Mouse (Mus musculus): ENCODE measurements around the gene Anapc15. TPM values are rescaled to one million over a fixed set of nuclear protein-coding genes. Genes with fewer than 3 reads are reported as not detected.

Gene Anapc15
- polyA plus RNA-seq, 1 experiment from 2014 or later, result 119 TPM

DNA sequence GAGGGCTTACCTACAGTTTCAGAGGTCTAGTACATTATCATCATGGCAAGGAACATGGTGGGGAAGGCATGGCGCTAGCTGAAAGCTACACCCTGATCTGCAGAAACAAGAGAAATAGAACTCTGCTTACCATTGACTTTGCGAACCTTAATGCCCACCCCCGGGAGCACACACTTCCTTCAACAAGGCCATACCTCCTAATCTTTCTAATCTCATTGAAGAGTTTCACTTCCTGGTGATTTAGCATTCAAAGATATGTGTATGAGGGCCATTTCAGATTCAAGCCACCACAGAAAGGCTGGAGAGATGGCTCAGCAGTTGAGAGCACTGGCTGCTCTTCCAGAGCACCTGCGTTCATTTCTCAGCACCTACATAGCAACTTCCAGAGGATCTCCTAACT is 6.4 kb upstream of the Anapc15 start, which contains the start of gene Folr2:
TSS of gene Folr2 (minus strand) at position 101 of the 400 bp plus-strand sequence.
- Histone ChIP-seq H3K36me3 (replicated peaks) (no peaks in the 10 kb centered on the region), H3K4me3 (no peak within 1 kb of the TSS), H3K4me1 (no peaks in the 10 kb centered on the region), H3K27me3 (replicated peaks; ENCODE audit: low read depth, poor library complexity, severe bottlenecking) (no peaks in the 10 kb centered on the region), H3K27ac (replicated peaks) (no peak within 1 kb of the TSS), H3K9me3 (no peaks in the 10 kb centered on the region)
- DNase-seq (ENCODE audit: low spot score), result no peak
- 92% methylated on average over 4 of the region's 4 CpGs for WGBS

DNA sequence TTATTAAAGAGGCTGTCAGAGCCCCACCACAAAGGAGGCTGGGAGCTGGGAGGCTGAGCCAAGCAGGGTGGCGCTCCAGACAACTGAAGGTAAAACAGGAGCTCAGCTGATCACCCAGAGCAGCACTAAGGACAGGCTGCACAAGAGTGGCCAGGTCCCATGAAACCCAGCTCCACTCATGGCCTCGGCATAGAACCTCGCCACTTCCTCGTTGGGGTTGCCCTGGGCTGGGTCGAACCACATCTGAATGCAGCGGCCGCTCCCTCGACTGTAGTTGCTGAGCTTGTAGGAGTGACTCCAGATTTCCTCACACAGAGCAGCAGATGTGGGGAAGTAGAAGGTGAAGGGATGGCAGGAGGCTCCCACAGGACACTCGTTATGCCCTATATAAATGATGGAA is 5.2 kb upstream of the Anapc15 start:
- Histone ChIP-seq H3K27me3 (replicated peaks; ENCODE audit: low read depth, poor library complexity, severe bottlenecking) (no peaks in the 10 kb centered on the region), H3K4me3 (no peak overlapping the region), H3K4me1 (no peaks in the 10 kb centered on the region), H3K27ac (replicated peaks) (no peak overlapping the region), H3K36me3 (replicated peaks) (no peaks in the 10 kb centered on the region), H3K9me3 (no peaks in the 10 kb centered on the region)
- 85% methylated on average over 9 of the region's 9 CpGs for WGBS
- no peak for DNase-seq (ENCODE audit: low spot score)

GRCm38 (mm10) chr7:101860978-101861377 is 2.5 kb upstream of the Anapc15 start:
- Histone ChIP-seq H3K36me3 (replicated peaks) (no peaks in the 10 kb centered on the region), H3K4me1 (no peaks in the 10 kb centered on the region), H3K9me3 (no peaks in the 10 kb centered on the region), H3K4me3 (no peak overlapping the region), H3K27ac (replicated peaks) (no peak overlapping the region), H3K27me3 (replicated peaks; ENCODE audit: low read depth, poor library complexity, severe bottlenecking) (no peaks in the 10 kb centered on the region)
- DNase-seq (ENCODE audit: low spot score), result no peak

DNA sequence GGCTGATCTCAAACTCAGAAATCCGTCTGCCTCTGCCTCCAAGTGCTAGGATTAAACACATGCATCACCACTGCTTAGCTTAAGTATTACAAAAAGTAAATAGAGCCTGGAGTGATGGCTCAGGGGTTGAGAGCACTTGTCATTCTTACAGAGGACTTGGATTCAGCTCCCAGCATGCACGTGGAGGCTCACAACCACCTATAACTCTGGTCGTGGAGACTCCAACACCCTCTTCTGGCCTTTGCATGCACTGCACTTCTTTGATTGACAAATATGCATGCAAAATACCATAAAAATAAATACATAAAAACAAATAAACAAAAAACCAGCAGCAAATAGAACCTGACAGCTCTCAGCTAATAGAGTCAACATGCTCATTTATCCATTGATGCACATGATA is 1.2 kb upstream of the Anapc15 start:
- Histone ChIP-seq H3K36me3 (replicated peaks) (no peaks in the 10 kb centered on the region), H3K27me3 (replicated peaks; ENCODE audit: low read depth, poor library complexity, severe bottlenecking) (no peaks in the 10 kb centered on the region), H3K27ac (replicated peaks) (no peak overlapping the region), H3K9me3 (no peaks in the 10 kb centered on the region), H3K4me1 (no peaks in the 10 kb centered on the region), H3K4me3 (no peak overlapping the region)
- DNase-seq (ENCODE audit: low spot score), result no peak
- 67% methylated on average over 3 of the region's 3 CpGs for WGBS

DNA sequence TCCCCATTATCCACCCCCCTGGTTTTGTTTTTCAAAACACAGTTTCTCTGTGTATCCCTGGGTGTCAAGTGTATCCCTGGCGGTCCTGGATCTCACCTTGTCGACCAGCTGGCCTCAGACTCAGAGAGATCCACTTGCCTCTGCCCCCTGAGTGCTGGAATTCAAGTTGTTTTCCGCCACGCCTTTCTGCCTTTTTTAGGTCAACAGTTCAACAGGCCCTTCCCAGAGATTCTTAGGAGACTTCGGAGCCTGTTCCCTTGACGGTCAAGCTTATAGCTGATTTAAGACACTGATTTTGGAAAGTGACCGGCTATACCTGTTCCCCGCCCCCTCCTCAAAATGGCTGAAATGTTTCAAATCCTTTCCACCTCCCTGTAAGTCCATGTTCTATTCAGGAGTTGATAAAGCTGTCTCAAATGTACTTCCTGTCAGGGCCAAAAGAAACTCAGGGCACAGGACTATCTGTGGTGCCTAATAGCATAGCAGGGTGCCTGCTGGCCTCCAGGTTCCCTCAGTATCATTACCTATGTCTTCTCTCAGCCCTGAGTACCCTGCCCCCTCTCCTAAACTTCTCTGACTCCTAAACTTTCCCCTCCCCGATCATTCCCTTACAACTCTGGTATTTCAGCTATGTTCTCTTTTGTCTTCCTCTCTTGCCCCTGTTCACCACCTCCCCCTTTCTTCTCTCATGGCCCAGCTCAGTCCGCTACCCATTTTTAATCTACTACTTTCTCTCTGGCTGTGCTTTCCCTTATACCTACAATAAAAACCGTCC is 3.2 kb downstream of the Anapc15 start:
- 84% methylated on average over 11 of the region's 11 CpGs for WGBS
- Histone ChIP-seq H3K4me1 (peaks cover 7% of the 10 kb centered on the region; the same call in 1 of the 2 replicates), H3K36me3 (replicated peaks) (no peaks in the 10 kb centered on the region), H3K27ac (replicated peaks) (no peak overlapping the region), H3K27me3 (replicated peaks; ENCODE audit: low read depth, poor library complexity, severe bottlenecking) (no peaks in the 10 kb centered on the region), H3K4me3 (no peak overlapping the region), H3K9me3 (no peaks in the 10 kb centered on the region)
- no peak for DNase-seq (ENCODE audit: low spot score)

- Histone ChIP-seq H3K4me3 (no peak overlapping the region), H3K36me3 (replicated peaks) (no peaks in the 10 kb centered on the region), H3K27me3 (replicated peaks; ENCODE audit: low read depth, poor library complexity, severe bottlenecking) (no peaks in the 10 kb centered on the region), H3K4me1 (peaks cover 7% of the 10 kb centered on the region; the same call in 1 of the 2 replicates), H3K27ac (replicated peaks) (no peak overlapping the region), H3K9me3 (no peaks in the 10 kb centered on the region)
- 94% methylated on average over 4 of the region's 4 CpGs for WGBS
- no peak for DNase-seq (ENCODE audit: low spot score)
These were observed 4.0 kb downstream of the Anapc15 start for GRCm38 (mm10) chr7:101867482-101867881.

DNA sequence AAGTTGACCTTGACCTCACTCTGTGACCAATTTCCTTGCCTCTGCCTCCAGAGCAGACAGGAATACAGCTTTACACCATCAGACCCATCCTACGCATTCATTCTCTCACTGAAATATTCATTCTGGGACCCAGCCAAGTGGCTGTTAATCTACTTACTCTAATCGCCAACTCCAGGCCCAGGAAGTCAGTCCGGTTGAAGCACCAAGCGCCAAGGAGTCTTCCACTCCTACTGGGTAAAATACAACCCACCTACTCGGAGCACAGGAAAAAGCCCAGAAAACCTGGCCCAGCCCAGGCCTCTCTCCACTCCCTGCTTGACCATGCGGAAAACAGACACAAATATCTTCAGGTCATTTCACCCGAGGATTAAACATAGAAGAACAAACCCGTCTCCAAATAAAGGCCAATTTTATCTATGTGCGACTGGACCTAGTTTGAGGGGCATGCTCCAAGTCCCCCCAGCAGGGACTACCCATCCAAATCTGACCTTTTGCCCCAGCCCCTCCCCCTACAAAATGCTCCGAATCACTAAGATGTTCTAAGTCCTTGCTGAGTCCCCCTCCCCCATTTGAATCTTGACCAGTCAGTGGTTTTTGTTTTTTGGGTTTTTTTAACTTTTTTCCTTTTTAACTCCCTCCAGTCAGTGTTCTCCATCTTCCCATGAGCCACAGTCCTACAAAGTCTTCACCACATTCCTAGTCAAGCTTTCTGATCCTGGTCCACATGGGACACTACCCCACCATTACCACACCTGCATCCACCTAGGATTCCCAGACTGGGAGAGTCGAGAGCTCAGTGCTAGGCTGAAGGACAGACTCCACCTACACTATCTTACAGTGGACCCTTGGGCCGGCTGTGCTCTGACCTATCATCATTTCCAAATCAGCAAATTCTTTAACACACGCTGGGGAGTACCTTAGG is 5.0 kb downstream of the Anapc15 start:
- no peaks in the 10 kb centered on the region for H3K9me3 ChIP-seq
- H3K27me3 ChIP-seq (replicated peaks; ENCODE audit: low read depth, poor library complexity, severe bottlenecking), result no peaks in the 10 kb centered on the region
- no peak overlapping the region for H3K4me3 ChIP-seq
- no peak overlapping the region for H3K27ac ChIP-seq (replicated peaks)
- 64% methylated on average over 13 of the region's 13 CpGs for WGBS
- peaks cover 7% of the 10 kb centered on the region; the same call in 1 of the 2 replicates for H3K4me1 ChIP-seq
- H3K36me3 ChIP-seq (replicated peaks), result no peaks in the 10 kb centered on the region
- no peak for DNase-seq (ENCODE audit: low spot score)

DNA sequence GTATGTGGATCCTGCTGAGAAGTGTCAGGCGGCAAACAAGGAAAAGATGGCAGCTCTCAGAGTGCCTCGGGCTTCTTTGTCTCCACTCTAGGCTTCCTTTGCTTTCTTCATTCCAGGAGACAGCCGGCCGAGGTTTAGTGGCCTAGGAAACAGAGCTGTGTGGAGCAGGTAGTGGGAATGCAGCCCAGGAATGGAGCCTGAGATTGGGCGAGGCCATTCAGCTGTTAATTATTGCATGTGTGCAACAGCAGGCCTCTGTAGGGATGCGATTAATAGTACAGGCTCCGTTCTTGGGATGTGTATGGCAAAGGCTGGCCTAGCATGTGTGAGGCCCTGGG is 5.6 kb downstream of the Anapc15 start:
- Histone ChIP-seq H3K27me3 (replicated peaks; ENCODE audit: low read depth, poor library complexity, severe bottlenecking) (no peaks in the 10 kb centered on the region), H3K36me3 (replicated peaks) (no peaks in the 10 kb centered on the region), H3K4me1 (peaks cover 7% of the 10 kb centered on the region; the same call in 1 of the 2 replicates), H3K27ac (replicated peaks) (no peak overlapping the region), H3K9me3 (no peaks in the 10 kb centered on the region), H3K4me3 (no peak overlapping the region)
- 55% methylated on average over 7 of the region's 7 CpGs for WGBS
- DNase-seq (ENCODE audit: low spot score), result no peak

GRCm38 (mm10) chr7:101870629-101871028 is 7.1 kb downstream of the Anapc15 start, which contains the start of gene Folr1:
TSS of gene Folr1 (minus strand) at chr7:101870788.
- no peaks in the 10 kb centered on the region for H3K9me3 ChIP-seq
- DNase-seq (ENCODE audit: low spot score), result no peak
- 83% methylated on average over 2 of the region's 2 CpGs for WGBS
- H3K27ac ChIP-seq (replicated peaks), result no peak within 1 kb of the TSS
- H3K27me3 ChIP-seq (replicated peaks; ENCODE audit: low read depth, poor library complexity, severe bottlenecking), result no peaks in the 10 kb centered on the region
- H3K4me1 ChIP-seq, result peaks cover 7% of the 10 kb centered on the region; the same call in 1 of the 2 replicates
- no peak within 1 kb of the TSS for H3K4me3 ChIP-seq
- H3K36me3 ChIP-seq (replicated peaks), result no peaks in the 10 kb centered on the region

DNA sequence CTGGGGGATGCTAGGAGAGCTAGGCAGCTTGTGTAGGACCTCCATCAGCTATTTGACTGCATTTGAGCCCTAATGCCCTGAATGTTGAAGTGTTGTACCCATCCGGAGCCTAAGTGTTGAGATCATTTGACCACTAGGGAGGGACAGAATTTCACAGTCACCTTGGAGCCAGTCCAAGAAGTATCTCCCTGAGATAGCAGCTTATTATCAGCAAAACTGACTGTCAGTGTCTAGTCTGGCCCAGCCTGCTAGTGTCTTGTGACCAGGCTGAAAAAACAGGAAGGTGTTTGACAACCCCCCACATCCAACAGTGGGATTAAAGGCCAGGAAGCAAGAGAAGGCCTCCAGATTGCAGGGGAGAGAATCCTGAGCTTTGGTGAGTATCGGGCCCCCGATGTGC is 7.8 kb downstream of the Anapc15 start:
- WGBS, result 91% methylated on average over 3 of the region's 3 CpGs
- no peak overlapping the region for H3K4me3 ChIP-seq
- H3K27me3 ChIP-seq (replicated peaks; ENCODE audit: low read depth, poor library complexity, severe bottlenecking), result no peaks in the 10 kb centered on the region
- H3K9me3 ChIP-seq, result no peaks in the 10 kb centered on the region
- peaks cover 7% of the 10 kb centered on the region; the same call in 1 of the 2 replicates for H3K4me1 ChIP-seq
- DNase-seq (ENCODE audit: low spot score), result no peak
- H3K27ac ChIP-seq (replicated peaks), result no peak overlapping the region
- H3K36me3 ChIP-seq (replicated peaks), result no peaks in the 10 kb centered on the region

DNA sequence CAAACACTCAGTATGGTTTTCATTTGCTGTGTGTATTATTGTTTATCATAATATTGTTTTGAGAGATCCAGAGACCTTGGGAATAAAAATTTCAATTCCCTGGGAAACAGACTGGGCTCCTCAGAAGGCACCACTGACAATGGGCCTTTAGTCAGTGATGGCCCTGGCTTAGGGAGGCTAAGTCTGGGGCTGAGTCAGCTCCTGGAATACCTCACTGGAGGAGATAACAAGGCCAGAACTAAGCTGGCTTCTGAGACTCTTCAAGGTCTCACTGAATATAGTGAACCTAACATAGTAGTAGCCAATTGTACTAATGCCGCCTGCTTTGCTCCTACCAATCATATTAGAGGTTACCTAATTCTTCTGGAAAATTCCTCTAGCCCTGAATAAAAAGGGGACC is 12.5 kb downstream of the Anapc15 start:
- no peak overlapping the region for H3K4me3 ChIP-seq
- no peaks in the 10 kb centered on the region for H3K4me1 ChIP-seq
- no peak overlapping the region for H3K27ac ChIP-seq (replicated peaks)
- DNase-seq (ENCODE audit: low spot score), result no peak
- H3K36me3 ChIP-seq (replicated peaks), result no peaks in the 10 kb centered on the region
- no peaks in the 10 kb centered on the region for H3K27me3 ChIP-seq (replicated peaks; ENCODE audit: low read depth, poor library complexity, severe bottlenecking)
- no peaks in the 10 kb centered on the region for H3K9me3 ChIP-seq
- 90% methylated on average over 1 of the region's 1 CpGs for WGBS

GRCm38 (mm10) chr7:101880855-101881254 is 17.3 kb downstream of the Anapc15 start:
- no peaks in the 10 kb centered on the region for H3K36me3 ChIP-seq (replicated peaks)
- H3K27me3 ChIP-seq (replicated peaks; ENCODE audit: low read depth, poor library complexity, severe bottlenecking), result no peaks in the 10 kb centered on the region
- H3K27ac ChIP-seq (replicated peaks), result no peak overlapping the region
- WGBS, result 78% methylated on average over 4 of the region's 4 CpGs
- H3K4me3 ChIP-seq, result no peak overlapping the region
- no peaks in the 10 kb centered on the region for H3K9me3 ChIP-seq
- no peak for DNase-seq (ENCODE audit: low spot score)
- H3K4me1 ChIP-seq, result no peaks in the 10 kb centered on the region

Data from embryonic facial prominence, embryonic 10.5 days (tissue).